Mouse (Mus musculus) small intestine, adult 2 months (tissue): ENCODE measurements around the gene Camta1.

Experiments used
- CTCF ChIP-seq: fragments of 200-500 bp; IDR thresholded peaks from 2 replicates; pipeline ENCODE4 v1.5.1; 2012; ENCODE audit warnings: low read depth, mild to moderate bottlenecking, control low read depth, inconsistent platforms, low read length, moderate library complexity, mixed read lengths; ENCODE audit not compliant: insufficient replicate concordance, insufficient read length; ENCODE audit errors: extremely low read depth
- POLR2A ChIP-seq: fragments of 200-500 bp; IDR thresholded peaks from 2 replicates; pipeline ENCODE4 v1.6.1; 2012; ENCODE audit warnings: low read depth, mild to moderate bottlenecking, control low read depth, inconsistent platforms, low read length, moderate library complexity

- TF ChIP-seq POLR2A (no peak), CTCF (no peak)
These were observed 711.6 kb downstream of the Camta1 start for GRCm38 (mm10) chr4:151150115-151150514.
